15 mouse cellular contexts compared by ENCODE assay signal in the genomic region with DNA sequence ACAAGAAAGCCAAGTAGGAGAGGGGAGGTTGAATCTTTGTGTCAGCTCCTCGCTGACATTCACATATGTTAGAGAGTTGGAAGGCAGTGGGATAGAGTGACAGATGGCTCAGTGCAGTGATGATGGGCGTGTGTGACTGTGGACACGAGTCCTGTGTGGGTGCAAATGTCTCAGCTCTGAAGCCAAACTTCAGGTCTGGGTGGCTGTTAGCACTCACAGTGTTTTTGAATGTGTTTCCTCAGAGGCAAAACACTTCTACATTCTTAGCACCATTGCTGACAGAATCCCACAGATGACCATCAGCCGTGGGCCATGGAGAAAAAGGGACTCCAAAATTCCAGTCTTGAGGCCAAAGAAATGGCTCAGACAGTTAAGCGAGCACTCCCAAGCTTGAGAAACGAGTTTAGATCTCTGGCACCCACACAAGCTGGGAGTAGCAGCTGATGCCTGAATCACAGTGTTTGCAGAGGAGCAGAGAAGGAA.
DNase-seq lines count a peak whose midpoint lies in the region; ATAC-seq and TF ChIP-seq lines count a peak whose summit lies in the region.
"Had no signal": no experiment of that assay in that cellular context is flagged by ENCODE, and none has a peak within 500 bp of the region (broad histone marks: within the 10 kb centered on the region; RNA-seq: fewer than 3 reads in every experiment).

No protein-coding gene starts in this region.

- 0 out of 2 replicates have a peak overlapping the region, but pooled peaks have one; percentile 1 for H3K27ac ChIP-seq in heart, embryonic 15.5 days
- no peak overlapping the region for H3K27ac ChIP-seq in heart, adult 2 months
- H3K27ac ChIP-seq in neural tube, embryonic 15.5 days (replicated peaks) = peak overlapping the region; percentile 19; the same call in 1 of the 2 replicates
- H3K27ac ChIP-seq: embryonic facial prominence, embryonic 15.5 days; gastrocnemius, adult 2 months; midbrain, embryonic 15.5 days; neural tube, embryonic 13.5 days had no signal

- no peak for DNase-seq in heart, adult 2 months
- no peak for DNase-seq in neural tube, embryonic 10.5 days (ENCODE audit: extremely low spot score, low spot score)
- DNase-seq in frontal cortex, postnatal 36 days (ENCODE audit: low spot score in 2 of 2) = peak; percentile 66 to 84
- DNase-seq in telencephalon, adult 2 months (ENCODE audit: low read depth, low spot score) = peak; percentile 87
- DNase-seq in gastrocnemius, postnatal 14 days = no peak
- DNase-seq: gastrocnemius, adult 2 months; kidney, postnatal 36 days; lung, adult 2 months had no signal

- H3K9me3 ChIP-seq in heart, embryonic 15.5 days (replicated peaks) = no peaks in the 10 kb centered on the region
- no peaks in the 10 kb centered on the region for H3K9me3 ChIP-seq in neural tube, embryonic 15.5 days (replicated peaks)
- H3K9me3 ChIP-seq: embryonic facial prominence, embryonic 15.5 days; heart, embryonic 12.5 days; midbrain, embryonic 15.5 days; neural tube, embryonic 13.5 days had no signal

- H3K79me2 ChIP-seq in heart, adult 2 months (replicated peaks; ENCODE audit: control insufficient read depth, insufficient read depth, low read length) = no peaks in the 10 kb centered on the region

- no peak for TF ChIP-seq EP300 in heart, adult 2 months (IDR thresholded peaks at IDR 0.05; ENCODE audit: insufficient read depth, low read depth, low read length)

- no peak for TF ChIP-seq POLR2A in heart, adult 2 months (IDR thresholded peaks at IDR 0.05; ENCODE audit: insufficient read depth, low read depth, low read length)

- TF ChIP-seq CTCF in heart, adult 2 months (IDR thresholded peaks at IDR 0.05) = no peak

- H3K4me3 ChIP-seq in heart, embryonic 15.5 days = no peak overlapping the region
- H3K4me3 ChIP-seq in heart, adult 2 months = no peak overlapping the region
- no peak overlapping the region for H3K4me3 ChIP-seq in neural tube, embryonic 15.5 days (replicated peaks)
- H3K4me3 ChIP-seq: embryonic facial prominence, embryonic 15.5 days; gastrocnemius, adult 2 months; heart, embryonic 12.5 days; midbrain, embryonic 15.5 days; neural tube, embryonic 13.5 days had no signal

- H3K9ac ChIP-seq in heart, embryonic 15.5 days = no peak overlapping the region
- no peak overlapping the region for H3K9ac ChIP-seq in heart, adult 2 months (ENCODE audit: low read depth, low read length)
- H3K9ac ChIP-seq in neural tube, embryonic 15.5 days (replicated peaks) = no peak overlapping the region
- H3K9ac ChIP-seq: embryonic facial prominence, embryonic 15.5 days; heart, embryonic 12.5 days; midbrain, embryonic 15.5 days; neural tube, embryonic 13.5 days had no signal

- no peaks in the 10 kb centered on the region for H3K27me3 ChIP-seq in heart, embryonic 15.5 days
- no peaks in the 10 kb centered on the region for H3K27me3 ChIP-seq in heart, adult 2 months (ENCODE audit: control insufficient read depth, insufficient read depth, low read length)
- no peaks in the 10 kb centered on the region for H3K27me3 ChIP-seq in neural tube, embryonic 15.5 days (replicated peaks)
- H3K27me3 ChIP-seq: CH12.LX; embryonic facial prominence, embryonic 15.5 days; heart, embryonic 12.5 days; midbrain, embryonic 15.5 days; neural tube, embryonic 13.5 days had no signal

- intact Hi-C loops in heart, adult 2 months (cut with DNase I) = no loop called here
- intact Hi-C loops in gastrocnemius, postnatal 14 days (cut with DNase I; ENCODE audit: low total_unique reads) = no loop called here

- no peak for ATAC-seq in heart, embryonic 15.5 days (replicated peaks; ENCODE audit: insufficient number of reproducible peaks, insufficient read depth, low FRiP score, low read depth)
- no peak for ATAC-seq in neural tube, embryonic 15.5 days (ENCODE audit: low FRiP score)
- ATAC-seq: midbrain, embryonic 15.5 days had no signal

- peaks cover 23% of the 10 kb centered on the region for H3K4me1 ChIP-seq in heart, embryonic 15.5 days (replicated peaks)
- H3K4me1 ChIP-seq in heart, adult 2 months (ENCODE audit: control insufficient read depth, insufficient read depth, low read length) = no peaks in the 10 kb centered on the region; the same call in 1 of the 2 replicates
- peaks cover 26% of the 10 kb centered on the region for H3K4me1 ChIP-seq in neural tube, embryonic 15.5 days
- H3K4me1 ChIP-seq: embryonic facial prominence, embryonic 15.5 days had no signal

- WGBS in heart, embryonic 15.5 days = 59% methylated on average over 6 of the region's 6 CpGs
- 62% methylated on average over 6 of the region's 6 CpGs for WGBS in heart, adult 2 months
- WGBS in neural tube, embryonic 15.5 days = 67% methylated on average over 6 of the region's 6 CpGs

- no peaks in the 10 kb centered on the region for H3K36me3 ChIP-seq in heart, embryonic 15.5 days
- H3K36me3 ChIP-seq in heart, adult 2 months (ENCODE audit: control insufficient read depth, insufficient read depth, low read length) = no peaks in the 10 kb centered on the region
- H3K36me3 ChIP-seq in neural tube, embryonic 15.5 days = no peaks in the 10 kb centered on the region
- H3K36me3 ChIP-seq: embryonic facial prominence, embryonic 15.5 days; heart, embryonic 12.5 days; midbrain, embryonic 15.5 days; neural tube, embryonic 13.5 days had no signal

- H3K4me2 ChIP-seq in heart, embryonic 15.5 days = no peak overlapping the region
- no peak overlapping the region for H3K4me2 ChIP-seq in neural tube, embryonic 15.5 days
- H3K4me2 ChIP-seq: embryonic facial prominence, embryonic 15.5 days; heart, embryonic 12.5 days; midbrain, embryonic 15.5 days; neural tube, embryonic 13.5 days had no signal

Comparison
In these comparisons a context has a peak if more than half of its experiments do, and no peak if none do; other contexts are left out.
1. DNase-seq: peak in frontal cortex, postnatal 36 days (2 of 2) and telencephalon, adult 2 months (single experiment); none in heart, adult 2 months (0 of 2), neural tube, embryonic 10.5 days (single experiment) and gastrocnemius, postnatal 14 days (single experiment).